Mouse (Mus musculus): ENCODE measurements at regions not wholly inside any gene's neighbourhood (a gene's known extent, or its start where the extent isn't known, plus 50 kb on each side); places are given as distances from the start of the nearest gene placed in this dataset.

GRCm38 (mm10) chr10:23610485-23610884 is 176.6 kb downstream of the Rps12 start:
- H3K36me3 ChIP-seq (ENCODE audit: insufficient read depth) = no peaks in the 10 kb centered on the region
- TF ChIP-seq CTCF (IDR thresholded peaks at IDR 0.05; ENCODE audit: low read depth) = no peak
- DNase-seq (no peak), ATAC-seq (no peak)
- no peaks in the 10 kb centered on the region for H3K27me3 ChIP-seq (ENCODE audit: insufficient read depth, low read length)
- H3K4me2 ChIP-seq (ENCODE audit: low read depth) = no peak overlapping the region
- H3K4me1 ChIP-seq (ENCODE audit: insufficient read depth) = no peaks in the 10 kb centered on the region
- H3K9ac ChIP-seq = no peak overlapping the region
- no peaks in the 10 kb centered on the region for H3K9me3 ChIP-seq (ENCODE audit: low read length)
- 75% methylated on average over 6 of the region's 6 CpGs for WGBS
- no peak overlapping the region for H3K4me3 ChIP-seq (ENCODE audit: low read depth, low read length)
- H3K27ac ChIP-seq (ENCODE audit: low read depth, low read length) = no peak overlapping the region

GRCm38 (mm10) chr10:23610046-23610445 is 177.0 kb downstream of the Rps12 start:
- 39% methylated on average over 3 of the region's 3 CpGs for whole genome bisulfite sequencing
- no peaks in the 10 kb centered on the region for H3K36me3 ChIP-seq (ENCODE audit: insufficient read depth)
- H3K4me2 ChIP-seq (ENCODE audit: low read depth) = no peak overlapping the region
- H3K27me3 ChIP-seq (ENCODE audit: insufficient read depth, low read length) = no peaks in the 10 kb centered on the region
- H3K4me3 ChIP-seq (ENCODE audit: low read depth, low read length) = no peak overlapping the region
- no peak for ATAC-seq
- no peak for DNase-seq
- no peak for TF ChIP-seq CTCF (IDR thresholded peaks at IDR 0.05; ENCODE audit: low read depth)
- H3K4me1 ChIP-seq (ENCODE audit: insufficient read depth) = no peaks in the 10 kb centered on the region
- H3K27ac ChIP-seq (ENCODE audit: low read depth, low read length) = no peak overlapping the region
- H3K9me3 ChIP-seq (ENCODE audit: low read length) = no peaks in the 10 kb centered on the region
- H3K9ac ChIP-seq = no peak overlapping the region

DNA sequence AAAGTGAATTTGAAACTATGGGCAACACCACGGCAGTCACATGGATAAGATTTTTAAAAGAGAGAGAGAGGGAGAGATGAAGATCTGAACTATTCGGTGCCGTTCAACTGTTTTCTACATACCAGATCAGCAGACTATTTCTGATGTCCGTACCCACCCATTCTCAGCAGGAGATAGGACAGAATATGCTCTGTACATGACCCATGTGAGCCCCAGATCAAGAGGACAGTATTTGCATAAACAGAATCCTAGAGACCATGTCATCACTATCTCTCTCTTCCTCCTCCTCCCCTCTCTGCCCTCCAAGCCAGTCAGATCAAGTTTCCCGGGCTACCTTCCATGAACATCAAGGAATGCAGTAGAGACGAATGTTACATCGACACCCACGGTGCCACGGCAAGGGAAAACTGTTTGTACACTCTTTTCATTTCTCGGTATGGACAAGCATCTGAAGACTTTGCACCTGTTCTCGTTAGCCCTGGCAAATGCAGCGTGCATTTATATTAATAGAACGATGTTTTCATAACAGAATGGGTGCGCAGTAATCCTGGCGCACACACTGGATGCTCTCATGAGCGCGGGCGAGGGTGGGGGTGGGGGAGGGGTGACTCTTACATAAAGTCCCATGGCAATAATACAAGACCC is 177.7 kb downstream of the Rps12 start:
- no peak for TF ChIP-seq CTCF (IDR thresholded peaks at IDR 0.05; ENCODE audit: low read depth)
- Histone ChIP-seq H3K36me3 (ENCODE audit: insufficient read depth) (no peaks in the 10 kb centered on the region), H3K4me2 (ENCODE audit: low read depth) (peak overlapping the region; percentile 30), H3K9me3 (ENCODE audit: low read length) (no peaks in the 10 kb centered on the region), H3K4me3 (ENCODE audit: low read depth, low read length) (no peak overlapping the region), H3K27me3 (ENCODE audit: insufficient read depth, low read length) (no peaks in the 10 kb centered on the region), H3K27ac (ENCODE audit: low read depth, low read length) (no peak overlapping the region), H3K9ac (no peak overlapping the region), H3K4me1 (ENCODE audit: insufficient read depth) (no peaks in the 10 kb centered on the region)
- no peak for ATAC-seq
- DNase-seq = no peak
- 37% methylated on average over 18 of the region's 18 CpGs for WGBS

DNA sequence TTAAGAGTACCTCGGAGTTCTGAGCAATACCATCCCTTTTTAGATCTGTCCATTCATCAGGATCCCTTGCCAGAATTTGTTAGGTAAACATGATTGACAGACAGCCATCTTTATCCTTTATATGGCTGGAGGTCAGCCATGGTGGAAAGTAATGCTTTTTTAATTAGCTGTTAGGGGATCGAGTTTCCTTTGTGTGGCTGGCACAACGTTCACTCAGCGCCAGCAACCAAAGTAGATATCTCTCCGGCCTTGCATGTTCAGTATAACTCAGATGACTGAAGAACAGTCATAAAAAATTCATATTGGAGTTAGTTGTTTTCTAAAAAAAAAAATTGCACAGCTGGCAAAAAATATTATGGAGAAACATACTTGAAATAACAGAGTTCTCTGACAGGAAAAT is 186.4 kb downstream of the Rps12 start:
- Histone ChIP-seq H3K27me3 (ENCODE audit: insufficient read depth, low read length) (no peaks in the 10 kb centered on the region), H3K4me3 (ENCODE audit: low read depth, low read length) (no peak overlapping the region), H3K4me2 (ENCODE audit: low read depth) (no peak overlapping the region), H3K9me3 (ENCODE audit: low read length) (no peaks in the 10 kb centered on the region), H3K36me3 (ENCODE audit: insufficient read depth) (no peaks in the 10 kb centered on the region), H3K9ac (no peak overlapping the region), H3K4me1 (ENCODE audit: insufficient read depth) (no peaks in the 10 kb centered on the region), H3K27ac (ENCODE audit: low read depth, low read length) (no peak overlapping the region)
- no peak for DNase-seq
- no peak for ATAC-seq
- 11% methylated on average over 5 of the region's 5 CpGs for WGBS
- no peak for TF ChIP-seq CTCF (IDR thresholded peaks at IDR 0.05; ENCODE audit: low read depth)

- no peak for ATAC-seq
These were observed 191.5 kb downstream of the Rps12 start for GRCm38 (mm10) chr10:23595541-23595940.

DNA sequence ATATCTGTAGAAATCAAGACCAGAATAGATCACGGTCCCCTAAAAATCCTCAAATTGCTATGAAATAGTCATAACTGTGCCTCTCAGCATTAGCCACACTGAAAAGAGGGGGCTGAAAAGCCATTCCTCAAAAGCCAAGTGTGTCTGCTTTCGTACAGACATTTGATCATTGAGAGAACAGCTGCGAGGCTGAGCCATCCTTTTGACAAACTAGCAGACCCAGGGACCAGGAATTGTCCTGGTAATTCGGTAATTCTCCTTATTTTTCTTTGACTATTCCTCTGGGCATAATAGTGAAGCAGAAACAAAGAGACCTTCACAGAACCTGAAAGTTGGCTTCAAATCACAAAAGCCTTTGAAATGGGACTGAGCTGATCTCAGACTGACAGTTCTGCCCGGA is 206.8 kb downstream of the Rps12 start:
- Histone ChIP-seq H3K4me3 (ENCODE audit: low read depth, low read length) (no peak overlapping the region), H3K9me3 (ENCODE audit: low read length) (no peaks in the 10 kb centered on the region), H3K9ac (no peak overlapping the region), H3K4me2 (ENCODE audit: low read depth) (no peak overlapping the region), H3K4me1 (ENCODE audit: insufficient read depth) (no peaks in the 10 kb centered on the region), H3K27me3 (ENCODE audit: insufficient read depth, low read length) (no peaks in the 10 kb centered on the region), H3K27ac (ENCODE audit: low read depth, low read length) (no peak overlapping the region), H3K36me3 (ENCODE audit: insufficient read depth) (no peaks in the 10 kb centered on the region)
- ATAC-seq (no peak), DNase-seq (no peak)
- WGBS = 37% methylated on average over 5 of the region's 5 CpGs
- TF ChIP-seq CTCF (IDR thresholded peaks at IDR 0.05; ENCODE audit: low read depth) = no peak

More at GRCm38 (mm10) chr10:23595541-23595940, 191.5 kb downstream of the Rps12 start:
- Histone ChIP-seq H3K9ac (no peak overlapping the region), H3K9me3 (ENCODE audit: low read length) (no peaks in the 10 kb centered on the region), H3K4me3 (ENCODE audit: low read depth, low read length) (no peak overlapping the region), H3K4me1 (ENCODE audit: insufficient read depth) (no peaks in the 10 kb centered on the region), H3K4me2 (ENCODE audit: low read depth) (no peak overlapping the region), H3K27ac (ENCODE audit: low read depth, low read length) (no peak overlapping the region), H3K27me3 (ENCODE audit: insufficient read depth, low read length) (no peaks in the 10 kb centered on the region), H3K36me3 (ENCODE audit: insufficient read depth) (no peaks in the 10 kb centered on the region)
- WGBS = 91% methylated on average over 3 of the region's 3 CpGs
- no peak for TF ChIP-seq CTCF (IDR thresholded peaks at IDR 0.05; ENCODE audit: low read depth)
- DNase-seq = no peak

GRCm38 (mm10) chr10:23571013-23571412 is 216.1 kb downstream of the Rps12 start:
- ATAC-seq = no peak
- H3K36me3 ChIP-seq (ENCODE audit: insufficient read depth) = no peaks in the 10 kb centered on the region
- no peak for DNase-seq
- no peak for TF ChIP-seq CTCF (IDR thresholded peaks at IDR 0.05; ENCODE audit: low read depth)
- H3K9me3 ChIP-seq (ENCODE audit: low read length) = no peaks in the 10 kb centered on the region
- H3K4me3 ChIP-seq (ENCODE audit: low read depth, low read length) = no peak overlapping the region
- H3K4me1 ChIP-seq (ENCODE audit: insufficient read depth) = no peaks in the 10 kb centered on the region
- H3K27ac ChIP-seq (ENCODE audit: low read depth, low read length) = no peak overlapping the region
- no peaks in the 10 kb centered on the region for H3K27me3 ChIP-seq (ENCODE audit: insufficient read depth, low read length)
- no peak overlapping the region for H3K4me2 ChIP-seq (ENCODE audit: low read depth)
- WGBS = 80% methylated on average over 4 of the region's 4 CpGs
- H3K9ac ChIP-seq = no peak overlapping the region
